Mouse (Mus musculus) E14TG2a.4 (cell line): ENCODE results near the gene Inhbc.

ENCODE experiments used
- H3K27me3 ChIP-seq: 2 replicates; pipeline ENCODE4 v1.6.1; 2014; ENCODE audit warnings: low read length, control low read depth; ENCODE audit not compliant: insufficient read depth
- H3K36me3 ChIP-seq: 2 replicates; pipeline ENCODE4 v1.6.1; 2014; ENCODE audit warnings: low read length, control low read depth; ENCODE audit not compliant: insufficient read depth
- H3K4me1 ChIP-seq: replicated peaks from 2 replicates; pipeline ENCODE4 v1.6.1; 2014; ENCODE audit warnings: low read depth, low read length, control low read depth
- H3K4me3 ChIP-seq: replicated peaks from 2 replicates; pipeline ENCODE4 v1.5.1; 2014; ENCODE audit warnings: mild to moderate bottlenecking, low read length
- H3K9me3 ChIP-seq: 2 replicates; pipeline ENCODE4 v1.6.1; 2014; ENCODE audit warnings: low read length, control low read depth
- CTCF ChIP-seq: conservative IDR thresholded peaks from 2 replicates; pipeline ENCODE4 v1.5.1; 2014; ENCODE audit warnings: low read length
- NANOG ChIP-seq: IDR thresholded peaks from 2 replicates; pipeline ENCODE4 v1.6.1; 2014; ENCODE audit warnings: borderline replicate concordance, low read length, mixed read lengths
- POU5F1 ChIP-seq: IDR thresholded peaks from 2 replicates; pipeline ENCODE4 v1.6.1; 2014; ENCODE audit warnings: low read length, borderline replicate concordance

The Inhbc gene

GRCm38 (mm10) chr10:127348957-127349356, 21.3 kb downstream of the Inhbc start:
- no peak overlapping the region for H3K4me3 ChIP-seq
- H3K36me3 ChIP-seq: no peaks in the 10 kb centered on the region
- H3K27me3 ChIP-seq: peaks cover 6% of the 10 kb centered on the region; the same call in 1 of the 2 replicates
- H3K4me1 ChIP-seq: peaks cover 48% of the 10 kb centered on the region
- no peaks in the 10 kb centered on the region for H3K9me3 ChIP-seq
- TF ChIP-seq NANOG (no peak), CTCF (peak; percentile 97)

DNA sequence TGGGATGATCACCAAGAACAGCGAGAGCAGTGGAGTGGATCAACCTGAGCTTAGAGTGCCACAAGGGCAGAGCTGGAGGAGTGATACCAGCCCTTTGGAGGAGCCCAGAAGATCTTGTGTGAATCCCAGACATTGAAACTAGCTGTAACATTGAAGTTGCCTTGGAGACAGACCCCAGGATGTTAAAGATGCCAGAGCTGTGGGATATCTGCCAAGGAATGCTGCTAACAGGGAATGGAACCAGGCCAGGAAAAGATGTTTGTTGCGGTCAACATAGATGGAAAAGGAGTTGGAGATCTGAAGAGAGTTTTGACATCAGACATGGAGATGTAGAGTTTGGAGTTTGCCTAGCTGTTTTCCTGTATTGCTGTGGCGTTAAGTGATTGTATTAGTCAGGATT, 24.1 kb downstream of the Inhbc start:
- Histone ChIP-seq H3K36me3 (no peaks in the 10 kb centered on the region), H3K4me1 (peaks cover 40% of the 10 kb centered on the region), H3K4me3 (no peak overlapping the region), H3K27me3 (no peaks in the 10 kb centered on the region), H3K9me3 (no peaks in the 10 kb centered on the region)
- TF ChIP-seq NANOG: no peak
- no peak for TF ChIP-seq CTCF
- no peak for TF ChIP-seq POU5F1

DNA sequence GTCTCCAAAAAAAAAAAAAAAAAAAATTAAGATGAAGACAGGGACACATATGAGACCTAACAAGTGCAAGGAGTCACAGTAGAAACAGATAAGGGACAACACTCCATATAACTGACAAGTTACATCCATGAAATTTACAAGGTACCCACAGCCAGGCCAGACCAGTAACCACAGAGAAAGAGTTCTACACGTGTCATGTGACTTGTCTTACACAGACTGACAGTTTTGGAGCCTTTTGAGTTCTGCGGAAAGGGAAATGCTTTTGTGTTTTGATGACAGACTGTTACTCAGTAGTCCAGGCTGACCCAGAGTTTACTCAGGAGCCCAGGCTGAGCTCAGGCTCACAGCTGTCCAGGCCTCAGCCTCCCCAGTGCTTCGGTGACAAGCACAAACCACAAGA, 27.2 kb downstream of the Inhbc start:
- Histone ChIP-seq H3K9me3 (no peaks in the 10 kb centered on the region), H3K4me3 (no peak overlapping the region), H3K27me3 (no peaks in the 10 kb centered on the region), H3K4me1 (peaks cover 33% of the 10 kb centered on the region), H3K36me3 (peaks cover 3% of the 10 kb centered on the region)
- TF ChIP-seq POU5F1 (no peak), CTCF (no peak), NANOG (no peak)

DNA sequence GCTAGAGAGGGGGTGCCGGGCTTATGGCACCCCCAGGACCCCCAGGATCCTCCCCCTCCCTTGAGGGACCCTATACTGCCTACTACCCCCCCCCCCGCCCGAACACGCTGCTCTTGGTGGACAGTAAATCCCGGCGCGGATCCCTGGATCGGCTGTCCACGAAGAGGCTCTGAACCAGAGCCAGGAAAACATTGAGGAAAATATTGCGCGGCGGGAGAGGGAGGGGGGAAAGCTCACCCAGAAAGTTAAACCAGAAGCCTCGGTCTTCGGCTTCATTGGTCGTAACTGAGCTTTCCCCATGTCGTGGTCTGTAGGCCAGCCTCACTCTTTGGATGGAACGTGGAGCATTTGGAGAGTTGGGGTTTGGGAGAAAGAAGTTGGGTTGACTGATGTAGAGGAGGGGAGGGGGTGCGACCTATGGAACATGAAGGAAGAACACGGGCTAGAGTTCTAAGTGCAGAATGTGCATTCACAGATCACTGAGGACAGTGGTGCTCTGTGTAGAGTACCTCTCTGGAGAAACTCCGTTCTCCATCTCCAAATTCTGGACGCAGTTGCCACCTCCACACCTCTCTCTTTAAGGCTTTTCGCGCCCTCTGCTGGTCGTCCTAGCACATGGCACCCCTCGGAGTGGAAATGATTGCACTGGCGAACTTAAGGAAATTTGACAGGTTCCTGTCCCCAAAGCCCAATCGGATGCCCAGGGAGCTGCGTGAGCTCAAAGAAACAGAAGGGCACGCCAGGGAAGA, 28.2 kb downstream of the Inhbc start, which contains the start of gene Gli1:
TSS of gene Gli1 (minus strand) at position 84 of the 749 bp plus-strand sequence.
- no peaks in the 10 kb centered on the region for H3K9me3 ChIP-seq
- H3K4me1 ChIP-seq: peaks cover 41% of the 10 kb centered on the region
- no peaks in the 10 kb centered on the region for H3K27me3 ChIP-seq
- H3K4me3 ChIP-seq: peak within 1 kb of the TSS; percentile 88
- H3K36me3 ChIP-seq: peaks cover 13% of the 10 kb centered on the region
- no peak for TF ChIP-seq POU5F1
- peak; percentile 98 for TF ChIP-seq CTCF
- TF ChIP-seq NANOG: no peak

GRCm38 (mm10) chr10:127341360-127341690, 28.9 kb downstream of the Inhbc start:
- Histone ChIP-seq H3K4me3 (peak overlapping the region; percentile 88), H3K36me3 (peaks cover 20% of the 10 kb centered on the region), H3K9me3 (no peaks in the 10 kb centered on the region), H3K27me3 (no peaks in the 10 kb centered on the region), H3K4me1 (peaks cover 48% of the 10 kb centered on the region)
- TF ChIP-seq POU5F1 (no peak), CTCF (no peak), NANOG (no peak)

DNA sequence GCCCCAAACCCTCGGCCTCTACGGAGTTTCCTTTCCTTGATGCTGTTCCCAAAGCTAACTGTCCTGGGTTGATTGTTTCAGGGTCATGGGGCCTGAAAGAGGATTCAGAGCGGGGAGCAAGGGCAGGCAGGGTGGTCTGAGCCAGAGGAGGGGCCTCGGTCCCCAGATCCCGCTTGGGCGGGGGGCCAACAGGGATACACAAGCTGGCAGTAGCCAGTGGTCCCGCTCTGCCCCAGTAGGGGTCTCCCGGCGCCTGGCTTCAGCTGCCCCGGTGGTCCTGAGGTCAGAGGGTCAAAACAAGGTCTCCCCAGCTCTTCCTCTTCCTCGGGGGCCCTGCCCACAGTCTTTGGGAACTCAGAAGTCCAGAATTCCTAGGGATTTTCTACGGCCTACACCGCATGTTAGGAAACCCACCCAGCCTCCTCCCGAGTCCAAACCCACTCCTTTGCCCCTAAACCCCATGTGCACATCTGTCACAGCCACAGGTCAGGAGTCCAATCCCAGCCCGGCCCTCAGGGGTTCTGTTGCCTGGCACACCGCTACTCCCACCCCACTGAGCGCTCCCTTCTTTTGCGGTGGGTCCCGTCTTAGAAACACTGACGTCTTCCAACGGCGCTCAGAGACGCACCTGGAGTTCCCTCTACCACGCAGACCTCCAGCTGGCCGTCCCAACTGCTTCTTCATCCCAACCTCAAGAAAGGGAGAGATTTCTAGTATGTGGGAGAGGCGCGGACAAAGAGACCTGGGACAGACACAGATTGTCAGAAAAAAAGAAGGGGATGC, 29.5 kb downstream of the Inhbc start:
- Histone ChIP-seq H3K36me3 (peaks cover 26% of the 10 kb centered on the region), H3K4me1 (peaks cover 54% of the 10 kb centered on the region), H3K4me3 (peak overlapping the region; percentile 88), H3K9me3 (no peaks in the 10 kb centered on the region), H3K27me3 (no peaks in the 10 kb centered on the region)
- TF ChIP-seq CTCF (no peak), NANOG (peak; percentile 63; the same call in 1 of the 2 replicates)

GRCm38 (mm10) chr10:127339683-127340576, 30.3 kb downstream of the Inhbc start:
- Histone ChIP-seq H3K36me3 (peaks cover 34% of the 10 kb centered on the region), H3K4me3 (peak overlapping the region; percentile 88), H3K4me1 (peaks cover 62% of the 10 kb centered on the region), H3K27me3 (no peaks in the 10 kb centered on the region), H3K9me3 (no peaks in the 10 kb centered on the region)
- TF ChIP-seq POU5F1: no peak
- TF ChIP-seq NANOG: no peak
- TF ChIP-seq CTCF: no peak

DNA sequence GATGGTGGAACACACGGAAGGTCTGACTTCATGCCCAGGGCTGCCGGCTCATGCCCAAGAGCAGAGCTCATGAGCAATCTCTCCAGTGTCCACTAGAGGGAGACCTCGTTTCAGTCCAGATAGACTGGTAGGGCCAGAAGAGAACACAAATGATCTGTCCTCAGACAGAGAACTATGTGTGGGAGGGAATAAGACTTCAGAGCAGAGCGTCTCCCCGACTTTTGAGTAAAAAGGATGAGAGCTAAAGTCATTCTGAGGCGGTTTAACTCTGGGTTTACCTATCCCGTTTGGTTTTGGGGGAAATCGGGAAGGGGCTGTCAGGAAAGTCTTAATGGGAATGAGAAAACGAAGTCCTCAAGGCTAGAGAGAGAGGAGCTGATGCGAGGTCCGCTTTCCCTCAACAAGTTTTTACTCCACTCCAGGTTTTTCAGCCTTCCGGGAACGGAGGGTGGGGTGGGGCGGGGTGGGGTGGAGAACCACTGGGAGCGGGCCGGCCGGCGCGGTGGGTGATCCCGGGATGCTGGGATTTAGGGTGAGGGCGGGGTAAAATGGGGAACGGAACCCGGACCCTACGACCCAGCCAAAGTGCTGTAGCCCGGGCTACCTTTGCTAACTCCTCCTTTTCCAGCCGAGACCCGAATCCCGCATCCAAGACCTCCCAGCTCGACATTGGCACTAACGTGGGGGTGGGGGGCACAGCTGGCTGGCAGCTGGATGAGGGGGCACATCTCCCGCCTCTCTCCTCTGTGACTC, 31.1 kb downstream of the Inhbc start:
- Histone ChIP-seq H3K9me3 (no peaks in the 10 kb centered on the region), H3K4me3 (peak overlapping the region; percentile 88), H3K4me1 (peaks cover 70% of the 10 kb centered on the region), H3K27me3 (no peaks in the 10 kb centered on the region), H3K36me3 (peaks cover 42% of the 10 kb centered on the region)
- TF ChIP-seq POU5F1 (no peak), CTCF (peak; percentile 89), NANOG (no peak)
